Mouse (Mus musculus) embryonic facial prominence, embryonic 13.5 days (tissue): ENCODE measurements around the gene Dusp15. TPM values are rescaled to one million over a fixed set of nuclear protein-coding genes. Genes with fewer than 3 reads are reported as not detected.

Experiments used
- ATAC-seq: fragments of 200-750 bp; cut with Nextera tagmentation; 2 replicates; pipeline ENCODE4 v1.8.0; 2017; ENCODE audit warnings: low read depth; ENCODE audit not compliant: insufficient number of reproducible peaks, insufficient read depth, low FRiP score, low TSS enrichment
- H3K27ac ChIP-seq: fragments of 300-500 bp; sonication (generic); 2 replicates; pipeline ENCODE4 v1.5.1; 2015; ENCODE audit warnings: moderate library complexity, mild to moderate bottlenecking, inconsistent platforms
- H3K27me3 ChIP-seq: fragments of 300-500 bp; sonication (generic); 2 replicates; pipeline ENCODE4 v1.6.1; 2015; ENCODE audit warnings: mild to moderate bottlenecking, inconsistent platforms
- H3K36me3 ChIP-seq: fragments of 300-500 bp; sonication (generic); 2 replicates; pipeline ENCODE4 v1.6.1; 2015; ENCODE audit warnings: mild to moderate bottlenecking, inconsistent platforms
- H3K4me1 ChIP-seq: fragments of 300-500 bp; sonication (generic); 2 replicates; pipeline ENCODE4 v1.6.1; 2015; ENCODE audit warnings: inconsistent platforms
- H3K4me2 ChIP-seq: fragments of 300-500 bp; sonication (generic); 2 replicates; pipeline ENCODE4 v1.6.1; 2015; ENCODE audit warnings: moderate library complexity, mild to moderate bottlenecking, inconsistent platforms
- H3K4me3 ChIP-seq: fragments of 300-500 bp; sonication (generic); 2 replicates; pipeline ENCODE4 v1.5.1; 2015; ENCODE audit warnings: mild to moderate bottlenecking, inconsistent platforms
- H3K9ac ChIP-seq: fragments of 300-500 bp; sonication (generic); 2 replicates; pipeline ENCODE4 v1.6.1; 2015; ENCODE audit warnings: mild to moderate bottlenecking, inconsistent platforms
- H3K9me3 ChIP-seq: fragments of 300-500 bp; sonication (generic); 2 replicates; pipeline ENCODE4 v1.6.1; 2016; ENCODE audit warnings: inconsistent platforms
- WGBS: fragments of 180-500 bp; shearing (Covaris S2); methylation state at CpG from one replicate; pipeline ENCODE4 v1.1.7; 2015; ENCODE audit warnings: mixed read lengths; 5-methylcytosine and 5-hydroxymethylcytosine counted together
- polyA plus RNA-seq: library from polyadenylated mRNA; unstranded; fragments of >200 nt; fragmentation: Nextera tagmentation; extraction: Ambion mirVana; gene quantifications from 2 replicates; pipeline ENCODE4 v1.2.1, GENCODE M21; 2015

The Dusp15 gene
- polyA plus RNA-seq, 1 experiment from 2014 or later, result 0.39 TPM

- Histone ChIP-seq H3K4me2 (peak overlapping the region; percentile 48), H3K9me3 (no peaks in the 10 kb centered on the region), H3K36me3 (no peaks in the 10 kb centered on the region), H3K4me3 (peak overlapping the region; percentile 21), H3K27me3 (peaks cover 58% of the 10 kb centered on the region), H3K9ac (peak overlapping the region; percentile 58), H3K4me1 (peaks cover 3% of the 10 kb centered on the region; the same call in 1 of the 2 replicates), H3K27ac (no peak overlapping the region)
- 4% methylated on average over 18 of the region's 18 CpGs for WGBS
- ATAC-seq, result 0 out of 2 replicates have a peak, but pooled peaks have one; percentile 44
These were observed 37.0 kb downstream of the Dusp15 start for GRCm38 (mm10) chr2:152914310-152915120.

- Histone ChIP-seq H3K4me1 (peaks cover 3% of the 10 kb centered on the region; the same call in 1 of the 2 replicates), H3K9ac (no peak overlapping the region), H3K9me3 (no peaks in the 10 kb centered on the region), H3K4me3 (no peak overlapping the region), H3K4me2 (no peak overlapping the region), H3K27ac (no peak overlapping the region), H3K27me3 (peaks cover 62% of the 10 kb centered on the region), H3K36me3 (no peaks in the 10 kb centered on the region)
- WGBS, result 16% methylated on average over 7 of the region's 7 CpGs
- ATAC-seq, result no peak
These were observed 38.0 kb downstream of the Dusp15 start for GRCm38 (mm10) chr2:152913471-152913870.

- no peaks in the 10 kb centered on the region for H3K9me3 ChIP-seq
- no peak for ATAC-seq
- no peak overlapping the region for H3K4me3 ChIP-seq
- WGBS, result 26% methylated on average over 6 of the region's 6 CpGs
- no peak overlapping the region for H3K9ac ChIP-seq
- no peak overlapping the region for H3K4me2 ChIP-seq
- H3K27ac ChIP-seq, result no peak overlapping the region
- H3K36me3 ChIP-seq, result no peaks in the 10 kb centered on the region
- peaks cover 15% of the 10 kb centered on the region for H3K4me1 ChIP-seq
- peaks cover 55% of the 10 kb centered on the region for H3K27me3 ChIP-seq
These were observed 40.1 kb downstream of the Dusp15 start for GRCm38 (mm10) chr2:152911432-152911831.

GRCm38 (mm10) chr2:152911031-152911430 lies 40.5 kb downstream of the Dusp15 start, which contains the start of gene Mylk2:
Gene Mylk2 (plus strand): TSS chr2:152911352.
- Histone ChIP-seq H3K4me2 (no peak within 1 kb of the TSS), H3K4me3 (no peak within 1 kb of the TSS), H3K27me3 (peaks cover 51% of the 10 kb centered on the region), H3K9me3 (no peaks in the 10 kb centered on the region), H3K27ac (no peak within 1 kb of the TSS), H3K36me3 (no peaks in the 10 kb centered on the region), H3K9ac (no peak within 1 kb of the TSS), H3K4me1 (peaks cover 17% of the 10 kb centered on the region)
- no peak for ATAC-seq
- WGBS, result 28% methylated on average over 12 of the region's 12 CpGs

- Histone ChIP-seq H3K4me3 (no peak overlapping the region), H3K9ac (no peak overlapping the region), H3K4me2 (no peak overlapping the region), H3K4me1 (peaks cover 24% of the 10 kb centered on the region), H3K36me3 (no peaks in the 10 kb centered on the region), H3K27me3 (peaks cover 50% of the 10 kb centered on the region), H3K9me3 (no peaks in the 10 kb centered on the region), H3K27ac (no peak overlapping the region)
- ATAC-seq, result no peak
- 75% methylated on average over 6 of the region's 6 CpGs for WGBS
These were observed 41.6 kb downstream of the Dusp15 start for GRCm38 (mm10) chr2:152909848-152910247.

GRCm38 (mm10) chr2:152907114-152907943 lies 44.2 kb downstream of the Dusp15 start:
- Histone ChIP-seq H3K27ac (no peak overlapping the region), H3K4me1 (peaks cover 23% of the 10 kb centered on the region)
- 51% methylated on average over 14 of the region's 14 CpGs for WGBS

GRCm38 (mm10) chr2:152906274-152907037 lies 45.0 kb downstream of the Dusp15 start:
- H3K9ac ChIP-seq, result no peak overlapping the region
- 52% methylated on average over 9 of the region's 9 CpGs for WGBS
- no peak for ATAC-seq
- H3K27me3 ChIP-seq, result peaks cover 24% of the 10 kb centered on the region
- no peak overlapping the region for H3K27ac ChIP-seq
- peaks cover 25% of the 10 kb centered on the region for H3K4me1 ChIP-seq
- H3K4me3 ChIP-seq, result no peak overlapping the region
- H3K36me3 ChIP-seq, result no peaks in the 10 kb centered on the region
- H3K9me3 ChIP-seq, result no peaks in the 10 kb centered on the region
- H3K4me2 ChIP-seq, result no peak overlapping the region

More at GRCm38 (mm10) chr2:152907114-152907943, 44.2 kb downstream of the Dusp15 start:
- peaks cover 33% of the 10 kb centered on the region for H3K27me3 ChIP-seq
- H3K4me3 ChIP-seq, result no peak overlapping the region
- H3K4me2 ChIP-seq, result no peak overlapping the region
- no peak overlapping the region for H3K9ac ChIP-seq
- no peak for ATAC-seq
- no peaks in the 10 kb centered on the region for H3K36me3 ChIP-seq
- no peaks in the 10 kb centered on the region for H3K9me3 ChIP-seq

GRCm38 (mm10) chr2:152905036-152905829 lies 46.3 kb downstream of the Dusp15 start:
- Histone ChIP-seq H3K9ac (no peak overlapping the region), H3K9me3 (no peaks in the 10 kb centered on the region), H3K27me3 (peaks cover 12% of the 10 kb centered on the region; the same call in 1 of the 2 replicates), H3K4me2 (no peak overlapping the region), H3K27ac (no peak overlapping the region), H3K4me1 (peaks cover 25% of the 10 kb centered on the region), H3K4me3 (no peak overlapping the region), H3K36me3 (no peaks in the 10 kb centered on the region)
- no peak for ATAC-seq
- 43% methylated on average over 11 of the region's 11 CpGs for WGBS

GRCm38 (mm10) chr2:152904127-152904643 lies 47.3 kb downstream of the Dusp15 start:
- H3K9ac ChIP-seq, result no peak overlapping the region
- 67% methylated on average over 5 of the region's 5 CpGs for WGBS
- H3K4me3 ChIP-seq, result no peak overlapping the region
- H3K9me3 ChIP-seq, result no peaks in the 10 kb centered on the region
- no peak for ATAC-seq
- H3K4me1 ChIP-seq, result peaks cover 25% of the 10 kb centered on the region
- no peaks in the 10 kb centered on the region; the same call in 1 of the 2 replicates for H3K36me3 ChIP-seq
- no peak overlapping the region for H3K4me2 ChIP-seq
- peaks cover 1% of the 10 kb centered on the region; the same call in 1 of the 2 replicates for H3K27me3 ChIP-seq
- no peak overlapping the region for H3K27ac ChIP-seq

GRCm38 (mm10) chr2:152903586-152903985 lies 47.9 kb downstream of the Dusp15 start:
- no peak overlapping the region for H3K4me2 ChIP-seq
- 81% methylated on average over 4 of the region's 4 CpGs for WGBS
- no peaks in the 10 kb centered on the region for H3K9me3 ChIP-seq
- H3K4me1 ChIP-seq, result peaks cover 25% of the 10 kb centered on the region
- H3K27ac ChIP-seq, result no peak overlapping the region
- ATAC-seq, result no peak
- no peak overlapping the region for H3K9ac ChIP-seq
- H3K4me3 ChIP-seq, result no peak overlapping the region
- H3K36me3 ChIP-seq, result no peaks in the 10 kb centered on the region; the same call in 1 of the 2 replicates
- no peaks in the 10 kb centered on the region for H3K27me3 ChIP-seq
